Mouse (Mus musculus): ENCODE results near the gene Slc37a1.
A peak's percentile ranks its signal among the peaks of the same experiment; 100 is the strongest.

The Slc37a1 gene

GRCm38 (mm10) chr17:31294363-31295214 is 8.0 kb downstream of the Slc37a1 start:
- DNase-seq (ENCODE audit: low spot score in 2 of 2): no peak

- DNase-seq (ENCODE audit: low spot score in 2 of 2): peak in 1 of 2 experiments; percentile 45
Observed at GRCm38 (mm10) chr17:31295215-31295891, 8.8 kb downstream of the Slc37a1 start.

- DNase-seq (ENCODE audit: low spot score in 2 of 2): peak in 1 of 2 experiments; percentile 72
Observed at GRCm38 (mm10) chr17:31295892-31296781, 9.5 kb downstream of the Slc37a1 start.

GRCm38 (mm10) chr17:31297521-31297939 is 10.9 kb downstream of the Slc37a1 start:
- DNase-seq (ENCODE audit: low spot score in 2 of 2): no peak

- no peak for DNase-seq (ENCODE audit: low spot score in 2 of 2)
Observed at GRCm38 (mm10) chr17:31298419-31299209, 12.0 kb downstream of the Slc37a1 start.

GRCm38 (mm10) chr17:31299981-31300380 is 13.4 kb downstream of the Slc37a1 start:
- DNase-seq (ENCODE audit: low spot score in 2 of 2): no peak

DNA sequence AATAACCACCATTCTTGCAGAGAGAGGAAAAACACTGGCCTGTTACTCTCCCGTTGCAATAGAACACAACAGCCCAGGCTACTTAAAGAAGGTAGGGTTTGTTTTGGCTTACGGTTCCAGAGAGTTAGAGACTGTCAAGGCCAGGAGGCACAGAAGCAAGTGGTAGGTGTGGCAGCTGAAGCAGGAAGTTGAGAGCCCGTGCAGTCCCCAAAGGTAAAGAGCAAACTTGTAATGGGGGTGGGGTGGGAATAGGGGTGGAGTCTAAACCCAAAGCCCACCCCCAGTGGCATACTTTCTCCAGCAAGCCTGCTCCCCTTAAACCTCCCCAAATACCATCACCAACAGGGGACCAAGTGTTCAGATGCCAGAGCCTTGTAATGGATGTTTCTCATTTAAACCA is 14.1 kb downstream of the Slc37a1 start:
- no peak for DNase-seq (ENCODE audit: low spot score in 2 of 2)

DNA sequence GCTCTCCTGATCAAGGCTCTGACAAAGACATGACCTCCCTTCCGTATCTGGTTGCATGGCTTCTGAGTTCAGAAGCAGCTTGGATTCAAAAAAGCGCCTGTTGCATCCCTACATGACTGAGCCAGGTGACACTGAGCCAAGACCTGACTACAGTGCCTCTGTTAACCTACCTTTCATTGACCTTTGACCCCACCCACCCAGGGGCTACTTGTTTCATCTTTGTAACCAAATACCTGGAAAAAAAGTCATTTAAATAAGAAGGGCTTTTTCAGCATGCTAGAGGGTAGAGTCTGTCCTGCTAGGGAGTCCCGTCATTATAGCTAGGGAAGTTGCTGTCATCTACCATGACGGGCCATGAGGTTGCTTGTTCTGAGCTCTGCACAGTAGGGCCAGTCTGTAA is 16.8 kb downstream of the Slc37a1 start:
- DNase-seq (ENCODE audit: low spot score in 2 of 2): no peak

DNA sequence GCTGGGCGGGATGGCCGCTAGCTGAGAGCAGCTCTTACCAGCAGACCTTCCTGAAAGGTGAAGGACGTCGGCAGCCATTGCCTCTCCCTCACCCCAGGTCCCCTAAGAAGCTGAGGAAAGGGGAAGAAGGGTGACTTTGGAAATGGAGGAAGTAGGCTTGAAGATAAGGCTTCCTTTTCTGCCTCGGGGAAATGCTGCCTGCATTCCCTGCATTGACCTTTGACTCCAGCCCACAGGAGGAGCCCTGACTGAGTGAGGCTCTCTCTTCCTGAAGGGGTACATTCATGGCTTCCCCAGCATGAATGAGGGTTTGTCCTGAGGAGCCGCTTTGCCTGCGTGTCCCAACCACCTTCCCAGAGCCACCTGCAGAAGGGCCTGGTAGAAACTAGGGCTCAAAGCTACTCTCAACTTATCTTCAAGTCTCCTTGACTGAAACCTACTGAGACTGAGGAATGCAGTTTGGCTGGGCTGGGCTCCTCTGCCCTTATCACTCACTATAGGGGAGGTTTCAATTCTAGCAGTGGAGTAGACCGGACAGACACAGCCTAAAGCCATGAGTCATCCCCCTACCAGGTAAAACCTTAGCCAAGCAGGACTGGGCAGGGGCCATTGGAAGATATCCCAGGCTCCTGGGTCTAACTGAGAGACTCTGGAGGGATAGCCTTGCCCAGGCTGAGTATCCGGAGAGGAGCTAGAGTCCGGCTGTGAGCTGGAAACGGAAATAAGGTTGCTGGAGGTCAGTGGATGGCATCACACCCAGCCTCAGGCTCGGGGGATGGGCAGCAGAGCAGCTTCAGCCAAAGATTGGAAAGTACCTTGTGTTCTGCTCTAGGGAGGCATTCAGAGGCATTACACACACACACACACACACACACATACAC is 18.5 kb downstream of the Slc37a1 start:
- no peak for DNase-seq (ENCODE audit: low spot score in 2 of 2)

GRCm38 (mm10) chr17:31305776-31306120 is 19.2 kb downstream of the Slc37a1 start:
- no peak for DNase-seq (ENCODE audit: low spot score in 2 of 2)

DNA sequence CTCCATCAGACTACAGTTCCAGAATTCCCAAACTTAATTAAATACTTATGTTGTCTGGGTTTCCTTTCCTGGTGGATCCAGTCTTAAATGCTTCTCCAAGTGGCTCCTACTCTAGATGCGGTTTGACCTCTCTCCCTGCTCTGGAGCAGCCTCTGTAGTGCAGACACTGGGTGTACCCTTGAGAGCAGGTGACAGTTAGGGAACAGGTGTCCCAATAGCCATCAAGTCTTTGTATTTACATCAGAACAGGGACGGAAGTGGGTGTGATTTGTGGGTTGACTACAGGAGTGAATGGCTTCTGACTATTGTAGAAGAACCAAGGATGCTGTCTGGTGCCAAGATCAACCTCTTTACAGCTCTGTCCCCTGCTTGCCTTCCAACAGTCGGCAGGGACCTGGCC is 21.2 kb downstream of the Slc37a1 start:
- DNase-seq (ENCODE audit: low spot score in 2 of 2): no peak

GRCm38 (mm10) chr17:31308291-31308816 is 21.8 kb downstream of the Slc37a1 start:
- DNase-seq (ENCODE audit: low spot score in 2 of 2): no peak

GRCm38 (mm10) chr17:31309281-31309793 is 22.7 kb downstream of the Slc37a1 start:
- DNase-seq (ENCODE audit: low spot score in 2 of 2): no peak

- no peak for DNase-seq (ENCODE audit: low spot score in 2 of 2)
Observed at GRCm38 (mm10) chr17:31311047-31311446, 24.5 kb downstream of the Slc37a1 start.

DNA sequence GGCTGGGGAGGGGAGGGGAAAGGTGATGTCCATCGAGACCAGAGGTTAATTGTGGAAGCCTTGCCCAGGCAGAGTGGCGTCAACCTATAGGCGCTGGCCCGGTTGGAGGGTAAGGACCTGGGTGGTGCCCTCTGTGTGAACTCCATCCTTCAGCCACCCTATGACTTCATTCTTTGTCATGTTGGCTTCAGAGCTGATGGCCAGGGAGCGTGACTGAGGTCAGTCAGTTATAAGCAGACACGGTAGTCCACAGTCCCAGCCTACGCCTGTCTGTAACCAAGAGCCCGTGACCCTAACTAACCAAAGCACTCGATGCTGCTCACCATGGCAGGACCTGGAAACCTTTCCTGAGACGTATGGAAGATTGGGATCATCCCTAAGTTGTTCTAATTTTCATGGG is 26.1 kb downstream of the Slc37a1 start:
- no peak for DNase-seq (ENCODE audit: low spot score in 2 of 2)

- no peak for DNase-seq (ENCODE audit: low spot score in 2 of 2)
Observed at GRCm38 (mm10) chr17:31315046-31315792, 28.6 kb downstream of the Slc37a1 start.

DNA sequence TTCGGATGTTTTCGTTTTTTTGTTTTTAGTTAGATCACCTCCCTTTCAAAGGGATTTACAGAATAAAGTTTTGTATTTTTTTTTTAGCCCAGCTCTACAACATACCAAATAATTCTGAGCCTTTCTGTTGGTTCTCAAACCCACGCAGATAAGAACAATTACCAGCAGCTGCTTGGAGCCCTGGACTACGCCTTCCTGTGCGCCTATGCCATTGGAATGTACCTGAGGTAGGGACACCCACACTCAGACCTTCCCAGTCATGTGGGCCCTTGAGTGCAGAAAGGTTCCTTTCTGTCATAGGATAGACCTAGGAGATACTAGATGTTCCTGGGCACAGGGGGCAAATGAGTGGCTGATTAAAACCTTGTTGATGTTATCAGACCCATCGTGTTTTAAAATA is 29.4 kb downstream of the Slc37a1 start:
- no peak for DNase-seq (ENCODE audit: low spot score in 2 of 2)

DNA sequence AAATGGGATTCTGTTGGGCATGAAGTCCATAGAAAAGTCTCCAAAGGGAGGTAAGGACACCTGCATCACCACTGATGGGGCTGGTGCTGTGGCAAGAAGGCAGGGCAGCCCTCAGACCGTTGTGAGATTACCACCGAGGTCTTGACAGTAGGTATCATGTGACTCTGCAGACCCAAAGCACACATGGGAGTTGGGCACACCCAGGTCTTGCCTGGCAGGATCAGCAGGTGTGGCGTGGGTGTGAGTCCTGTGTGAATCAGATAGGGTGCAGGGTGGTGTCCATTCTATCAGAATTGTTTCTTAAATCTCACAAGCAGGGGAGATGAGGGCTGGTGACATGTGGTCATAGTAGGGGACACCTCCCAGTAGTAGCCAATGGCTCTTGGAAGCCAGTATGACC is 30.4 kb downstream of the Slc37a1 start:
- no peak for DNase-seq (ENCODE audit: low spot score in 2 of 2)
